Mouse (Mus musculus) thymus, adult 2 months (tissue): ENCODE data around the gene Svbp. TPM values are rescaled to one million over a fixed set of nuclear protein-coding genes. Genes with fewer than 3 reads are reported as not detected.

Experiments used
- DNase-seq: peaks from one replicate; pipeline ENCODE4 v3.0.0; 2021
- H3K27ac ChIP-seq: fragments of 200-500 bp; 2 replicates; pipeline ENCODE4 v1.5.1; 2012; ENCODE audit warnings: low read length, control low read depth; ENCODE audit not compliant: control insufficient read depth, insufficient read depth
- H3K27me3 ChIP-seq: fragments of 200-500 bp; 2 replicates; pipeline ENCODE4 v1.6.1; 2012; ENCODE audit warnings: mild to moderate bottlenecking, low read length, moderate library complexity, mixed read lengths; ENCODE audit not compliant: control insufficient read depth, insufficient read depth
- H3K36me3 ChIP-seq: fragments of 200-500 bp; 2 replicates; pipeline ENCODE4 v1.6.1; 2012; ENCODE audit warnings: mild to moderate bottlenecking, low read length, moderate library complexity; ENCODE audit not compliant: control insufficient read depth, insufficient read depth
- H3K4me1 ChIP-seq: fragments of 200-500 bp; replicated peaks from 2 replicates; pipeline ENCODE4 v1.6.1; 2012; ENCODE audit warnings: low read length; ENCODE audit not compliant: control insufficient read depth, insufficient read depth
- H3K4me3 ChIP-seq: fragments of 200-500 bp; 2 replicates; pipeline ENCODE4 v1.5.1; 2012; ENCODE audit warnings: mild to moderate bottlenecking, low read length, control low read depth, moderate library complexity; ENCODE audit not compliant: control insufficient read depth, insufficient read depth
- CTCF ChIP-seq: fragments of 200-500 bp; IDR thresholded peaks from 2 replicates; pipeline ENCODE4 v1.5.1; 2012; ENCODE audit warnings: mild to moderate bottlenecking, control low read depth, low read length, moderate library complexity, borderline replicate concordance; ENCODE audit not compliant: control insufficient read depth, poor library complexity, insufficient read depth; ENCODE audit errors: extremely low read depth
- POLR2A ChIP-seq: fragments of 200-500 bp; IDR thresholded peaks from 2 replicates; pipeline ENCODE4 v1.6.1; 2012; ENCODE audit warnings: mild to moderate bottlenecking, low read length, control low read depth, moderate library complexity; ENCODE audit not compliant: control insufficient read depth, poor library complexity, insufficient read depth; ENCODE audit errors: extremely low read depth
- WGBS: fragments of 180-500 bp; shearing (Covaris S2); methylation state at CpG from one replicate; pipeline ENCODE4 v1.1.7; 2018; 5-methylcytosine and 5-hydroxymethylcytosine counted together
- polyA plus RNA-seq: library from polyadenylated mRNA; depleted of rRNA; stranded (reverse); fragments of >200 nt; gene quantifications from 2 replicates; pipeline ENCODE4 v1.2.3, GENCODE M21; 2012

The Svbp gene
- polyA plus RNA-seq, 1 experiment = 59.8 TPM

DNA sequence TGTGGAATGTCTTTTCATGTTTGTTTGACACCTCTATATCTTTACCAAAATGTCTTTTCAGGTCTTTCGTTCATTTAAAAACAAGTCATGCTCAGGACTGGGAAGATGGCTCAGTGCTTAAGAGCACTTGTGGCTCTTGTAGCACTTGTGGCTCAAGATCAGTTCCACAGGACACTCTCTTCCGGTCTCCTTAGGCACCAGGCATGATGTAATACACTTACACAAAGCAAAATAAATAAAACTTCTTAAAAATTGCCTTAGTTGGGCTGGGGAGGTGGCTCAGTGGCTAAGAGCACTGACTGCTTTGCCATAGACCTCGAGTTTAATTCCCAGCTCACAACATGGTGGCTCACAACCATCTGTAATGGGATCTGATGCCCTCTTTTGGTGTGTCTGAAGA is 33.7 kb upstream of the Svbp start:
- no peak for TF ChIP-seq CTCF
- no peak for TF ChIP-seq POLR2A
- WGBS = 80% methylated on average over 3 of the region's 3 CpGs
- no peak for DNase-seq
- H3K4me1 ChIP-seq = no peaks in the 10 kb centered on the region
- no peaks in the 10 kb centered on the region for H3K36me3 ChIP-seq
- no peak overlapping the region for H3K4me3 ChIP-seq
- H3K27me3 ChIP-seq = no peaks in the 10 kb centered on the region
- H3K27ac ChIP-seq = no peak overlapping the region

GRCm38 (mm10) chr4:119162990-119163389 is 32.1 kb upstream of the Svbp start:
- no peak for DNase-seq
- WGBS = 93% methylated on average over 4 of the region's 4 CpGs
- TF ChIP-seq POLR2A = no peak
- TF ChIP-seq CTCF = no peak
- no peaks in the 10 kb centered on the region for H3K36me3 ChIP-seq
- no peak overlapping the region for H3K27ac ChIP-seq
- H3K27me3 ChIP-seq = no peaks in the 10 kb centered on the region
- H3K4me3 ChIP-seq = no peak overlapping the region
- no peaks in the 10 kb centered on the region for H3K4me1 ChIP-seq

DNA sequence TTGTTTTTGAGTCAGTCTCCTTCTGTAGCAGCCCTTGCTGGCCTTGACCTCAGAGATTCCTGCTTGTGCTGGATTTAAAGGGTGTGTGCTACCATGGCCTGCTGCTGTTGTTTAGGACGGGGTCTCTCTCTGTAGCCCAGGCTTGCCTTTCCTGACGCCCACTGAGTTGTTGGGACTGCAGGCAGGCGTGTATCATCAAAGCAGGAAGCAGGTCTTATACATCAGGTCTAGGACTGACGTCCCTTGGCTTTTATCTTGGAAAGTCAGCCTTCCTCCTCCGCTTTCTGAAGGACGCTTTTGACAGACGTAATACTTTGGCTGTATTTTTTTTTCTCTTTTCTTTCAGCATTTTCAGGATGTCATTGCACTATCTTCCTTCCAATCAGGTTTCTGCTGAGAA is 29.2 kb upstream of the Svbp start:
- Histone ChIP-seq H3K4me3 (no peak overlapping the region), H3K36me3 (no peaks in the 10 kb centered on the region), H3K4me1 (no peaks in the 10 kb centered on the region), H3K27ac (no peak overlapping the region), H3K27me3 (no peaks in the 10 kb centered on the region)
- no peak for DNase-seq
- 87% methylated on average over 7 of the region's 7 CpGs for WGBS
- TF ChIP-seq CTCF (no peak), POLR2A (no peak)

DNA sequence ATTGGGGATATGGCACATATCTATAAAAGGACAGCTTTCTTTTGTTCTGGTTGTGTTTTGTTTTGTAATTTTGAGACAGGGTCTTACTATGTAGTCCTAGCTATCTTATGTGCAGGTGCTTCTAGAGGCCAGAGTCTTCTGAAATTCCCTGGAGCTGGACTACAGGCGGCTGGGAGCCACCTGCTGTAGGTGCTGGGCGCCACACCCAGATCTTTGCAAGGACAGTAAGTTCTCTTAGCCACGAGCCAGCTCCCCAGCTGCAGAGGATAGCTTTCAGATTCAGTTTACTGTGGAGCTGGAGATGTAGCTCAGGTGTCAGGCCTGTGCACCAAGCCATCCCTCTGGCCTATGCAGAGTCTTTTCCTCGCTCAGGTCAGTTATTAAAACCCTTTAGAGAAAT is 28.0 kb upstream of the Svbp start:
- DNase-seq = no peak
- TF ChIP-seq POLR2A (no peak), CTCF (no peak)
- H3K4me1 ChIP-seq = no peaks in the 10 kb centered on the region
- WGBS = 87% methylated on average over 4 of the region's 4 CpGs
- no peak overlapping the region for H3K27ac ChIP-seq
- H3K27me3 ChIP-seq = no peaks in the 10 kb centered on the region
- no peak overlapping the region for H3K4me3 ChIP-seq
- H3K36me3 ChIP-seq = no peaks in the 10 kb centered on the region

DNA sequence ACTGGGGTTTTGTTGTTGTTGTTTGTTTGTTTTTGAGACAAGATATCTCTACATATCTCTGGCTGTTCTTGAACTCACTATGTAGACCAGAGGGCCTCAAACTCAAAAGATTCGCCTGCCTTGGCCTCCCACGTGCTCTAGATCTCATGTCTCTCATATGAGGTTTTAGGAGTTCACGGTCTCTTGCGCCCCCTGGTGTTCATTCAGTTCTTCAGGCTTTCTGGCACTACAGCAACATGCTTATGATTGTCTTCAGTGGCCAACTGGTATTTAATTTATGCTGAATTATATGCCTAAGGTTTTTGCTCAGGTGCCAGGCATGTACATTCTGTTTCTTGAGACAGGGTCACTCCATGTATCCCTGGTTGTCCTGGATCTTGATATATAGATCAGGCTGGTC is 27.4 kb upstream of the Svbp start:
- WGBS = 1% methylated on average over 4 of the region's 4 CpGs
- TF ChIP-seq POLR2A (no peak), CTCF (no peak)
- H3K4me3 ChIP-seq = no peak overlapping the region
- H3K4me1 ChIP-seq = no peaks in the 10 kb centered on the region
- peak; percentile 79 for DNase-seq
- H3K27ac ChIP-seq = no peak overlapping the region
- H3K36me3 ChIP-seq = no peaks in the 10 kb centered on the region
- H3K27me3 ChIP-seq = no peaks in the 10 kb centered on the region

DNA sequence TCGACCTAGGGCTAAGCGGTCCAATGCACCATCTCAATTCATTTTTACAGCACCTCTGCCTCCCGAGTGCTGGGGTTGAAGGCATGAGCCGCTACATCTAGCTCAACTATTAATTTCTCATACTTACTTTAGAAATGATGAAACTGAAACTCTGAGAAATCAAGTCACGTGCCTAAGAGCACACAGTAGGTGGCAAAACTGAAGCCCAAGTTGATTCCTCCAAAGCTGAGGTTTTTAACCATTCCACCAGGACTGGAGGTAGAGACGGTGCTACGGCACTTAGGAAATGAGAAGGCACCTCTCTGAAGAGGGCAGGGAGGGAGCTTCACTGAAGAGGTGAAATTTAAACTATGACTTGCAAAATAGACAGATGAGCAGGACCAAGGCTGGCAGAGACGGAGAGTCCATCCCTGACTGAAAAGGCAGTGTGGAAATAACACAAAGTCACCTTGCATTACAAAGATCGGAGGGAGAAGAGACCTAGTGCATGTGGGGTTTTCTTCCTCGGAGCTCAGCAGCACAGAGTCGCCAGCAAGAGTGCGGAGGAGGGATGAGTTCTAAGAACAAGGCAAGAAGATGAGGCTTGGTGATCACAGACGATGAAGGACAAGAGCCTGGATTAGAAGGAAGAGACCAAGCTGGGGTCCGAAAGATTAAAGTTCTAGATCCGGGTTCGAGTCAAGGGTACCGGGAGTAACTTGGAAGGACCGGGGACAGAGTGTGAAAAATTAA is 22.0 kb upstream of the Svbp start:
- TF ChIP-seq POLR2A (no peak), CTCF (no peak)
- Histone ChIP-seq H3K36me3 (no peaks in the 10 kb centered on the region), H3K4me3 (peak overlapping the region; percentile 82), H3K27me3 (no peaks in the 10 kb centered on the region), H3K27ac (no peak overlapping the region), H3K4me1 (peaks cover 8% of the 10 kb centered on the region)
- peak; percentile 17 for DNase-seq
- 25% methylated on average over 18 of the region's 18 CpGs for WGBS
